Mouse (Mus musculus) hindbrain, embryonic 13.5 days (tissue): ENCODE results near the gene Senp7. TPM values are rescaled to one million over a fixed set of nuclear protein-coding genes. Genes with fewer than 3 reads are reported as not detected.
A peak's percentile ranks its signal among the peaks of the same experiment; 100 is the strongest.

Source experiments
- ATAC-seq: fragments of 200-750 bp; cut with Nextera tagmentation; 2 replicates; pipeline ENCODE4 v1.8.0; 2017; ENCODE audit warnings: moderate TSS enrichment; ENCODE audit not compliant: low FRiP score
- H3K27ac ChIP-seq: fragments of 300-500 bp; sonication (generic); 2 replicates; pipeline ENCODE4 v1.5.1; 2015; ENCODE audit warnings: inconsistent platforms, mild to moderate bottlenecking, moderate library complexity
- H3K27me3 ChIP-seq: fragments of 300-500 bp; sonication (generic); 2 replicates; pipeline ENCODE4 v1.6.1; 2015; ENCODE audit warnings: mild to moderate bottlenecking, inconsistent platforms
- H3K36me3 ChIP-seq: fragments of 300-500 bp; sonication (generic); 2 replicates; pipeline ENCODE4 v1.6.1; 2015; ENCODE audit warnings: mild to moderate bottlenecking, inconsistent platforms
- H3K4me1 ChIP-seq: fragments of 300-500 bp; sonication (generic); replicated peaks from 2 replicates; pipeline ENCODE4 v1.6.1; 2015; ENCODE audit warnings: inconsistent platforms
- H3K4me2 ChIP-seq: fragments of 300-500 bp; sonication (generic); 2 replicates; pipeline ENCODE4 v1.6.1; 2015; ENCODE audit warnings: inconsistent platforms, mild to moderate bottlenecking, moderate library complexity
- H3K4me3 ChIP-seq: fragments of 300-500 bp; sonication (generic); 2 replicates; pipeline ENCODE4 v1.5.1; 2015; ENCODE audit warnings: mild to moderate bottlenecking, inconsistent platforms
- H3K9ac ChIP-seq: fragments of 300-500 bp; sonication (generic); 2 replicates; pipeline ENCODE4 v1.6.1; 2015; ENCODE audit warnings: mild to moderate bottlenecking, inconsistent platforms
- H3K9me3 ChIP-seq: fragments of 300-500 bp; sonication (generic); 2 replicates; pipeline ENCODE4 v1.6.1; 2016; ENCODE audit warnings: inconsistent platforms
- WGBS: fragments of 180-500 bp; shearing (Covaris S2); methylation state at CpG from one replicate; pipeline ENCODE4 v1.1.7; 2015; 5-methylcytosine and 5-hydroxymethylcytosine counted together
- polyA plus RNA-seq: library from polyadenylated mRNA; unstranded; fragments of >200 nt; fragmentation: Nextera tagmentation; extraction: Ambion mirVana; gene quantifications from 2 replicates; pipeline ENCODE4 v1.2.1, GENCODE M21; 2015

Senp7 gene
- polyA plus RNA-seq, 1 experiment from 2014 or later = 64.5 TPM

DNA sequence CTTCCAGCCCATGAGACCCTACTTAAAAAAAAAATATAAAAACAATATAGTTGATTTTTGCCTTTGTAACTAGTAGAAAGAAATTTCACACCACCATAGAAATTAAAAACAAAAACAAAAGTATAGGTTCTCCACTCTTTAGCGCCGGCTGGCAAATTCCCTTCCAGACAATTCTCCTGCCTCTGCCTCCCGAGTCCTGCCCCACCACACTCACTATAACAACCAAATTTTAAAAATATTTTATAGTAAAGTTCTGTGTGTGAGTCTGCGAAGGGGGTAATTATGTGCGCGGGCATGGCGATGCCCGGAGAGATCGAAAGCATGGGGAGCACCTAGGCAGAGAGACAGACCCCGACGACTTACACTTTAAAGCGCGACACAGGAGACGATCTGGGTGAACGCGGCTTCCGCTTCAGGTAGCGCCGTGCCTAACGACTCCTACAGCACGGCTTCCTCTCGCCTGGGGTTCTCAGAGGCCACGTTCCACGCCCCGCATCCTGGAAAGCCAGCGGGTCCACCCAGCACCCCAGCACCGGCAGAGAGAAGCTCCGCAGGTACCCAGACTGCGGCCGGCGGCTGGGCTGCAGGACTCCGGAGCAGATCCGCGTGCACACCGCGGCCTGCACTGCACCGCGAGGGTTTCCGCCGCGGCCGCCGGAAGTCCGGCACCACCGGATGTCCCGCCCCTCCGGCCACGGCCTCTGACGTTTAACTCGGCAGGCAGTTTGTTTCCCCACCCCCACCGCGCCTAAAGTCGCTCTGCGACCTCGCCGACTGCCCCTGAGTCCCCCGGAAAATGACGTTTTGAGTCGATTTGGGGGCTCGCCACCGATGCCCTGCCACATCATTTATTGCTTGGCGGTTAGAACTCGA is 10.8 kb upstream of the Senp7 start, which contains the start of gene Trmt10c:
Trmt10c (minus strand) TSS at position 682 of the 873 bp plus-strand sequence.
- no peaks in the 10 kb centered on the region for H3K27me3 ChIP-seq
- WGBS = under 1% methylated on average over 63 of the region's 63 CpGs
- no peaks in the 10 kb centered on the region for H3K9me3 ChIP-seq
- peak within 1 kb of the TSS; percentile 94 for H3K27ac ChIP-seq
- peak within 1 kb of the TSS; percentile 85 for H3K9ac ChIP-seq
- ATAC-seq = peak; percentile 99
- peak within 1 kb of the TSS; percentile 68 for H3K4me2 ChIP-seq
- H3K4me3 ChIP-seq = peak within 1 kb of the TSS; percentile 87
- H3K36me3 ChIP-seq = peaks cover 16% of the 10 kb centered on the region
- H3K4me1 ChIP-seq = peaks cover 20% of the 10 kb centered on the region

DNA sequence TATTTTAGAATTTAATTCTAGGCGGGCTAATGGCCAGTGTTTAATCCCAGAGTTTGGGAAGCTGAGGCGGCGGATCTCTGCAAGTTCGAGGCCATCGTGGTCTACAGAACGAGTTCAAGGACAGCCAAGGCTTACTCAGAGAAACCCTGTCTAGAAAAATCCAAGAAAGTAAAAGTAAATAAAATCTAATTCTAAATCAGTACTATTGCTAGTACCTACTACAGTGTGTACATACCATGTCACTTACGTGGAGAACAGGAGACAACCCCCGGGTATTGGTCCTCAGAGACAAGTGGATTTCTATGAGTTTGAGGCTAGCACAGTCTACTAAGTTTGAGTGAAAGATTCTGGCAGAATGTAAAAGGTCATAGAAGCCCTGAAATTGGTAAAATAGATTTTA is 10.0 kb upstream of the Senp7 start:
- peak overlapping the region; percentile 68 for H3K4me2 ChIP-seq
- no peaks in the 10 kb centered on the region for H3K9me3 ChIP-seq
- H3K4me1 ChIP-seq = peaks cover 20% of the 10 kb centered on the region
- peaks cover 13% of the 10 kb centered on the region for H3K36me3 ChIP-seq
- peak; percentile 52 for ATAC-seq
- H3K9ac ChIP-seq = peak overlapping the region; percentile 85
- H3K27me3 ChIP-seq = no peaks in the 10 kb centered on the region
- H3K4me3 ChIP-seq = peak overlapping the region; percentile 87
- peak overlapping the region; percentile 94 for H3K27ac ChIP-seq
- WGBS = 33% methylated on average over 8 of the region's 8 CpGs

DNA sequence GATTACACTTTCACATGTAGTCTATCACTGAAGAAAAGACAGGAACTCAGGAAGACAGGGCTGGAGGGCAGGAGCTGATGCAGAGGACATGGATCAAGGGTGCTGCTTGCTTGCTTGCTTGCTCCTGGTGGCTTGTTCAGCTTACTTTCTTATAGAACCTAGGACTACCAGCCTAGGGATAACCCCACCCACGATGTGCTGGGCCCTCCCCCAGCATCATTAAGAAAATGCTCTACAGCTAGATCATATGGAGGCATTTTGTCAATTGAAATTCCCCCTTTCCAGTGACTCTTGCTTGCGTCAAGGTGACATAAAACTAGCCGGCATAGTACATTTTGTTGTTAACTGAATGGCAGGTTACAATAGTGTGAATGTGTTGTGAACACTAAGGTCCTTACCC is 7.8 kb downstream of the Senp7 start:
- 87% methylated on average over 3 of the region's 3 CpGs for WGBS
- no peak overlapping the region for H3K9ac ChIP-seq
- no peaks in the 10 kb centered on the region for H3K36me3 ChIP-seq
- no peak overlapping the region for H3K4me2 ChIP-seq
- H3K4me1 ChIP-seq = no peaks in the 10 kb centered on the region; the same call in 1 of the 2 replicates
- ATAC-seq = no peak
- H3K4me3 ChIP-seq = no peak overlapping the region
- H3K27ac ChIP-seq = no peak overlapping the region
- H3K9me3 ChIP-seq = no peaks in the 10 kb centered on the region
- H3K27me3 ChIP-seq = no peaks in the 10 kb centered on the region

DNA sequence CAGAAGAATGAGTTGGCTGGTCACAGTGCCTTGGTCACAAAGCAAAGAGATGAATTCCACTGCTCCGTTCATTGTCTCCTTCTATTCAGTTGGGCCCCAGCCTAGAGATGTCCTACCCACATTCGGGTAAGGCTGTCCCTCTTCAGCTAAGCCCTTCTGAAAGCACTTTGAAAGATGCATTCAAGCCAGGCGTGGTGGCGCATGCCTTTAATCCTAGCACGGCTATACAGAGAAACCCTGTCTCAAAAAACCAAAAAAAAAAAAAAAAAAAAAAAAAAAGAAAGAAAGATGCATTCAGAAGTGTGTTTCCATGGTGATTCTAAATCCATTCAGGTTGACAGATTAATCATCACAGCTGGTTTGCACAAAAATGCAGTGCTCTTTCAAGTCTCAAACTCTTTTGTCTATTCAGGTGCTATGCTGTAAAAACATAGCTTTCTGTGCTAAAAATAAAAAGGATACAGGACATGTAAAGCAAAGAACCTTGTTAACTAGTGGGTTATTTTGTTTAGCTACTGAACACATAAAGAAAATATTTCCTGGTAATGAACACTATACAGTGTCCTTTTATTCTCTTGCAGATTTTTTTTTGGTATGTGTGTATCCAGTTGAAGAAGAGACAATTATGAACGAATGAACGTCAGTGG is 8.9 kb downstream of the Senp7 start:
- ATAC-seq = no peak
- no peak overlapping the region for H3K4me2 ChIP-seq
- H3K36me3 ChIP-seq = no peaks in the 10 kb centered on the region
- no peak overlapping the region for H3K4me3 ChIP-seq
- no peak overlapping the region for H3K9ac ChIP-seq
- no peak overlapping the region for H3K27ac ChIP-seq
- 19% methylated on average over 7 of the region's 7 CpGs for WGBS
- H3K27me3 ChIP-seq = no peaks in the 10 kb centered on the region
- H3K4me1 ChIP-seq = no peaks in the 10 kb centered on the region; the same call in 1 of the 2 replicates
- H3K9me3 ChIP-seq = no peaks in the 10 kb centered on the region

DNA sequence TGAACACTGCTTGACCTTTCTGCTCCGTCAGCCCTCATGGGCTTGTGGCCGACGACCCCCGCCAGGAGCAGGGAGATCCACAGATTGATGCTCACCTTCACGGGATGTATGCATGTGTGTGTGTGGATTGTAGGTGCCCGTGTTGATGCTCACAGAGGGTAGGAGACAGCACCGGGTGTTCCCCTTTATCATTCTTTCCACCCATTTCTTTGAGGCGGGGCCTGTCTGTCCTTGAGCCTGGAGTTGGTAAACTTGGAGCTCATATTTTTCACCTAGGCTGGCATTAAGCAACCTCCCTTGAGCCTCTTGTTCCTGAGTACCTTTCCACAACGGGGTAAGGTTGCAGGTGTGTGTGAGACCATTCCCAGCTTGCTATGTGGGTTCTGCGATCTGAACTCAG is 10.0 kb downstream of the Senp7 start:
- no peak overlapping the region for H3K4me3 ChIP-seq
- no peaks in the 10 kb centered on the region; the same call in 1 of the 2 replicates for H3K4me1 ChIP-seq
- no peak overlapping the region for H3K4me2 ChIP-seq
- no peak overlapping the region for H3K9ac ChIP-seq
- H3K9me3 ChIP-seq = no peaks in the 10 kb centered on the region
- H3K27ac ChIP-seq = no peak overlapping the region
- no peaks in the 10 kb centered on the region for H3K36me3 ChIP-seq
- ATAC-seq = no peak
- H3K27me3 ChIP-seq = no peaks in the 10 kb centered on the region
- WGBS = 73% methylated on average over 10 of the region's 10 CpGs

DNA sequence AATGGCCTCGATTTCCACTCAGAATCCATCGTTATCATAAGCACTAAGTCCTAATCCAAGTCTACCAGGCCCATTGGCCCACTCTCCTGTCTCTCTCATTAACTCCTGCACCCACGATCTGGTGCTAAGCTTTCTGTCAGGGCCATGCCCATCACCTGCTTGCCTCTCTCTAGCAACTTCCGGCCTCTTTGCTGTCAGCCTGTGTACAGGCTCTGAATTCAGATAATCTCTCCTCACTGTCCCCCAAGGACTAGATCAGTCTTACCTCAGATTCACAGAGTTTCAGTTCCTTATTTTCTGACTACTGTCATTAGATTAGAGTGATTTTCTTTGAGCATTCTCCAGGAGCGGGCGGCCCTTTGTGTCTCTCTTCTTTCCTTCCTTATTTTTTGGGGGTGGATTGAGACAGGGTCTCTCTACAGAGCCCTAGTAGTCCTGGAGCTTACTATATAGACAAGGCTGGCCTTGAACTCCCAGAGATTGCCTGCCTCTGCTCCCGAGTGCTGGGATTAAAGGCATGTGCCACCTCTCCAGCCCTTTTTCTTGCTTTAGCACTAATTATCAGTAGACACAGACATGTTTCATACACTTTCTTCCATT is 14.0 kb downstream of the Senp7 start:
- Histone ChIP-seq H3K4me2 (no peak overlapping the region), H3K4me1 (no peaks in the 10 kb centered on the region), H3K27me3 (no peaks in the 10 kb centered on the region), H3K9ac (0 out of 2 replicates have a peak overlapping the region, but pooled peaks have one; percentile 13), H3K36me3 (no peaks in the 10 kb centered on the region), H3K4me3 (no peak overlapping the region), H3K9me3 (no peaks in the 10 kb centered on the region), H3K27ac (no peak overlapping the region)
- ATAC-seq = no peak
- WGBS = 84% methylated on average over 7 of the region's 7 CpGs

DNA sequence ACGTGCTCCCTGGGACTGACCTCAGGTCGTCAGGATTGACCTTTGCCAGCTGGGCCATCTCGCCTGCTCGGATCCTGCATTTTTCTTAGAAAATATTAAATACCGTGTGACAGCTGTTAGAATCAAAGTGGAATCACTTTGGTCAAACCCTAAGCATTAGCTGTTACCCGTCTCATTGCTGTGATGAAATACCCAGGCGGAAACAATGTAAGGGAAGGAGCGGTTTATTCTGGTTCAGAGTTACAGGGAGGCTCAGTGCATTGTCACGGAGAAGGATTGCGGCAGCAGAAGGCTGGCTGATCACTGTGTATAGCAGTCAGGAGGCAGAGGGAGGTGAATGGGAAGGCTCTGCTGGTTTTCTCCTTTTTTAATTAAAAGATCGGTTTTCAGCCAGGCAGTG is 14.8 kb downstream of the Senp7 start:
- H3K4me2 ChIP-seq = no peak overlapping the region
- ATAC-seq = no peak
- H3K36me3 ChIP-seq = no peaks in the 10 kb centered on the region
- no peaks in the 10 kb centered on the region for H3K4me1 ChIP-seq
- H3K9ac ChIP-seq = no peak overlapping the region
- no peaks in the 10 kb centered on the region for H3K9me3 ChIP-seq
- H3K27ac ChIP-seq = no peak overlapping the region
- H3K4me3 ChIP-seq = no peak overlapping the region
- no peaks in the 10 kb centered on the region for H3K27me3 ChIP-seq
- WGBS = 53% methylated on average over 11 of the region's 11 CpGs

DNA sequence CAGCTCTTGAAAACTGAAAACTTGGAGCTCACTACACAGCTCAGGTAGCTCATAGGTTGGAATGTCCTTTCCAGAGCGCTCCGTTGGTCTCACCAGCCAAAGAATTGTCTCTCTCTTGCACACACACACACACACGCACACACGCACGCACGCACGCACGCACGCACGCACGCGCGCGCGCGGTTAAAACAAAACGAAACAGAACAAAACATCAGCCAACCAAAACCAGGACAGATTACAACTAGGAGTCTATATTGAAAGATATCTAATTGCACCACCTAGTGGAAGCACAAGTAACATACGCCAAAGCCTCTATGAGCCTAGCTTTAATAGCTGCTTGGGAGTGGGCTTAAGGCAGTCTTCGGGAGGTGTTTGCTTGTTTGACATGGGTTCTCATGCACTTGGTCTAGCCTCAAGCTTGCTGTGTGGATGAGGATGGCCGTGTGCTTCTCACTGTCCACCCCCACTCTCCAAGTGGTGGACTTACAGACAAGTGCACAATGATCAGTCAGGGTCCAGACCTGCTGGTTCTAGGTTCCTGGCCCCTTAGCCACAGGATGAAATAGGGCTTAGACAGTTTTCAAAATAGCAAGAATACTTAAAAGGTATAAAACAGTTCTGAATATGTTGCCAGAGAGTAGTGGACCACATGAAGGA is 16.3 kb downstream of the Senp7 start:
- Histone ChIP-seq H3K27me3 (no peaks in the 10 kb centered on the region), H3K9ac (peak overlapping the region; percentile 56), H3K9me3 (no peaks in the 10 kb centered on the region), H3K27ac (peak overlapping the region; percentile 80), H3K36me3 (no peaks in the 10 kb centered on the region), H3K4me2 (peak overlapping the region; percentile 58), H3K4me1 (no peaks in the 10 kb centered on the region), H3K4me3 (peak overlapping the region; percentile 34)
- peak; percentile 95 for ATAC-seq
- WGBS = 6% methylated on average over 20 of the region's 20 CpGs

DNA sequence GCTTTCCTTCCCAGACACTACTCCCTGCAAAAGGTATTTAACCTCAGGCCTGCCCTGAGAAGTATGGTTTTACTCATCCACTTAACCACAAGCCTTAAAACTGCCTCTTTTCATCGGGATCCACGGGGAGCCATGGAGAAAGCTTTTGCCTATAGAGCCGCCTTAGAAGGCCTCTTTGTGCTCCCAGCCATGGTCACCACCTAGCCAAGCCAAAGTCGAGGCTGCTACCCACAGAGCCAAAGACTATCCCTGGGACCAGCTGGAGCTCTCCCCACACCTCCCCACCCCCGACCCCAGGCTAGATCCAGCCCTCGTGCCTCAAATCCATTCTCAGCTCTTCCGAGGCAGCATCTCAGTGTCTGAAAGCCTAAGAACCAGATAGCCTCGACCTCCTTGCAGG is 18.0 kb downstream of the Senp7 start:
- Histone ChIP-seq H3K4me3 (no peak overlapping the region), H3K9ac (no peak overlapping the region), H3K27me3 (no peaks in the 10 kb centered on the region), H3K36me3 (no peaks in the 10 kb centered on the region), H3K4me2 (no peak overlapping the region), H3K4me1 (no peaks in the 10 kb centered on the region), H3K27ac (no peak overlapping the region), H3K9me3 (no peaks in the 10 kb centered on the region)
- no peak for ATAC-seq
- 47% methylated on average over 8 of the region's 8 CpGs for WGBS

DNA sequence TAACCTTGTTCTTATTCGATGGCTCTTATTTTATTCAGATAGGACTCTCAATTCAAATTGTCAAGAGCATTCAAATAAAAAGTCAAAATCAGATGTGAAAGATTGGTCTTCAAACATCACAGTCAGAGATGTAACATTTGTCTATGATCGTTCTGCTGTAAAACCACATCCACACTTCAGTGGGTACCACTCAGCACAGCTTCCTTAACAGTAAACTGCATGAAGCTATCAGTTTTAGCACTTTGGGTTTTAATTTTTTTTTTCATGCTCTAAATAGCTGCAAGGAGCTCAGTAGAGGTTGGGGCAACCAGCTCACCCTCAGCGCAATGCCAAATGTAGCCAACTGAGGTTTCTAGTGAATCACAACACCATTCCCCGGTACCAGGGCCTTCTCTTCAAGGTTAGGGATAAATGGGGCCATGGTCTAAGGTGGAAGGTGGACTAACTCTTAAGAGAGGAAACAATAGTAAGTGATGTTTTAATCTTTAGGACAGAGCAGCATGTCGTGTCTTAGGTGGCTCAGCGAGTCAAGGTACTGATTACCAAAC is 20.5 kb downstream of the Senp7 start:
- no peaks in the 10 kb centered on the region for H3K36me3 ChIP-seq
- H3K27ac ChIP-seq = no peak overlapping the region
- H3K4me3 ChIP-seq = no peak overlapping the region
- no peak for ATAC-seq
- no peaks in the 10 kb centered on the region for H3K27me3 ChIP-seq
- no peaks in the 10 kb centered on the region for H3K9me3 ChIP-seq
- H3K4me2 ChIP-seq = no peak overlapping the region
- H3K9ac ChIP-seq = no peak overlapping the region
- 93% methylated on average over 6 of the region's 6 CpGs for WGBS
- H3K4me1 ChIP-seq = no peaks in the 10 kb centered on the region

DNA sequence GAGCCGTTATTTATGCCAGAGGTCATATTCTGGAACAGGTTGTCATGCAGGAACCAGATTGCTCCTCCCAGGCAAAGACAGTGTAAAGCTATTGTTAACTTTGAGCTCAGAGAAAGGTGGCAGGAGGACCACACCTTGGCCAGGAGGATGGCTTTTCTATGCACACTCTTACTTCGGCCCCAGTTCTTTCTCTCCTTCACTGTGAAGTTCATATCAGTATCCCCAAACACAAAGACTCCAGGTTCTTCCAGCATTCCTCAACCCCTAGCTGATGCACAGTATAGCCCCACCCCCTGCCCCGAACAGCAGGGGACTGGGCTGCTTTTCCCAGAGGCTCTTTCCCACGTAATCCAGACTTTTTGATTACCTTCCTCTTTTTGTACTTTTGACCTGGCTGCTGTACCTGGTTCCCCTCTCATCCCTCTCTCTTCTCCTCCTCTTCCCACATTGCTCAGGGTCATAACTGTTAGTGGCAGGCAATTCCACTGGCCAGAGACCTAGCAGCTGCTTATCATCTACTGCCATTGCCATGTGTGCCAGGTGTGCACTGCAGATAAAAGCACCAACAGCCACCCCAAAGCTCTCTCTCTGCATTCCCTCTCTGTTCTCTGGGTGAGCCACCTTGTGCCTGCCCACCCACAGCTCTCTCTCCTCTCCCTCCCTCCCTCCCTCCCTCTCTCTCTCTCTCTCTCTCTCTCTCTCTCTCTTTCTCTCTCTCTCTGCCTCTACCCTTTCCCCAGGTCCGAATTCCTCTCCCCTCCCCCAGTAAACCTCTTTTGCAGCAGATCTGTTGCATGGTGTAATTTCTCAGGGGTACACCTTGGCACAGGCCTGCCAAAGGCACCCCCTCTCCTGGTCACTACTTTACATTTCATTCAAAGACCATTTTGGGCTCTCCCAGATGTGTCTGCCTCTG is 23.4 kb downstream of the Senp7 start:
- Histone ChIP-seq H3K9ac (no peak overlapping the region), H3K27ac (no peak overlapping the region), H3K4me1 (peaks cover 8% of the 10 kb centered on the region), H3K9me3 (no peaks in the 10 kb centered on the region), H3K4me2 (no peak overlapping the region), H3K36me3 (no peaks in the 10 kb centered on the region), H3K27me3 (no peaks in the 10 kb centered on the region), H3K4me3 (no peak overlapping the region)
- no peak for ATAC-seq
- 46% methylated on average over 5 of the region's 5 CpGs for whole genome bisulfite sequencing
